Mouse (Mus musculus): ENCODE data around the gene Itga2b.

DNA sequence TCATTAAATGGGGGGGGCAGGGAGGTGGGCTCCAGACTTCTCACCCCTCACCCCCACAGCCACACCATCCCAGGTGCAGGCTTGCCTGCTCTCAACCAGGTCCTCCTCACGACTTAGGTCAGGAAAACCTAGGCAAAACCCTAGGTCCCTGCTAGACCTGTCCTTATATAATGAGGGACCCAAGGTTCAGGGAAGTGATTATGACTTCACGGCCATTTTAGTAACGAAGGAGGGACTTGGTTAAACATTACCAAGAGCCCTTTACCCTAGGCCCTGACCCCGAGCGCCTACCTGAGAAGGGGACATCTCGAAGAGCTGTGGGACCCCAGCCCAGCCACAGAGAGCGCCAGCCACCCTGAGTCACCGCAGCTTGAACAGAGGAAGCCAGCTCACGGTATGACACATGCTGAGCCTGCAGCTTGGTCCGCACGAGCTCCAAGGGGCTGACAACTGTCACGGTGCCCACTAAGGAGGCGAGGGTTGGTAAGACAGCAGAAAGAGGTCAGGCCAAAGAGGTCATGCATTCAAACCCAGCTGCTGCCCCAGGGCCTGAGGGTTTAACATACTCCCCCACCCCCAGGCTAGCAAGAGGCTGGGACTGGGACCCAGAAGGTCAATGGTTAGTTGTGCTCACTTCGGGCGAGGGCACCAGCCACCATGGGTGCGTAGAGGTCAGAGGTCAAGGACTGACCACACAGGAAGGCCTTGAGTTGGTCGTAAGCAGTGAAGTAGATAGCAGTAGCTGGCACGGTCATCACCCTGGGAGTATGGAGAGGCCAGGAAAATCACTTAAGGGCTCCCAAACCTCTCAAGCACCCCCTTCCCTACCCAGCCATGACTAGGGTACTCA lies 65.5 kb downstream of the Itga2b start:
- TF ChIP-seq POLR2A (IDR thresholded peaks at IDR 0.05; ENCODE audit: control insufficient read depth, low read depth, low read length) = no peak
- no peak for TF ChIP-seq CTCF (IDR thresholded peaks at IDR 0.05; ENCODE audit: control insufficient read depth, insufficient read depth, insufficient replicate concordance, low read depth, low read length)
